Mouse (Mus musculus) lung, adult 18-20 months (tissue): Measurements from ENCODE around the gene Hscb.

Experiments
- DNase-seq, 2 experiments: peaks; one replicate each; pipeline ENCODE4 v3.0.0; 2022; ENCODE audit warnings: mixed read lengths in 2 of 2

The Hscb gene

GRCm38 (mm10) chr5:110831036-110831720 lies 8.4 kb downstream of the Hscb start:
- no peak for DNase-seq

GRCm38 (mm10) chr5:110827576-110827975 lies 12.0 kb downstream of the Hscb start:
- no peak for DNase-seq

- no peak for DNase-seq
Observed at GRCm38 (mm10) chr5:110826781-110827495, 12.6 kb downstream of the Hscb start.

- DNase-seq: no peak
Observed at GRCm38 (mm10) chr5:110824421-110824820, 15.2 kb downstream of the Hscb start.

- DNase-seq: peak; percentile 99
Observed at GRCm38 (mm10) chr5:110809667-110810325, 29.8 kb downstream of the Hscb start, which contains the start of gene Ulk1. TSS of gene Ulk1 (minus strand) at chr5:110810097.

GRCm38 (mm10) chr5:110808821-110809666 lies 30.5 kb downstream of the Hscb start:
- DNase-seq: peak; percentile 26 to 39

- DNase-seq: peak; percentile 94 to 96
Observed at GRCm38 (mm10) chr5:110808061-110808631, 31.4 kb downstream of the Hscb start.

GRCm38 (mm10) chr5:110807453-110807852 lies 32.1 kb downstream of the Hscb start:
- no peak for DNase-seq

GRCm38 (mm10) chr5:110806676-110807075 lies 32.9 kb downstream of the Hscb start:
- DNase-seq: no peak

- DNase-seq: no peak
Observed at GRCm38 (mm10) chr5:110806154-110806553, 33.4 kb downstream of the Hscb start.

GRCm38 (mm10) chr5:110804012-110804743 lies 35.4 kb downstream of the Hscb start:
- DNase-seq: no peak

GRCm38 (mm10) chr5:110802809-110803208 lies 36.8 kb downstream of the Hscb start:
- DNase-seq: no peak

- DNase-seq: peak in 1 of 2 experiments; percentile 19
Observed at GRCm38 (mm10) chr5:110802186-110802585, 37.4 kb downstream of the Hscb start.

- no peak for DNase-seq
Observed at GRCm38 (mm10) chr5:110801036-110801624, 38.4 kb downstream of the Hscb start.

- DNase-seq: peak; percentile 77 to 89
Observed at GRCm38 (mm10) chr5:110797696-110798095, 41.9 kb downstream of the Hscb start.

GRCm38 (mm10) chr5:110794363-110794762 lies 45.2 kb downstream of the Hscb start:
- DNase-seq: no peak

- peak; percentile 38 to 59 for DNase-seq
Observed at GRCm38 (mm10) chr5:110788684-110789083, 50.9 kb downstream of the Hscb start.

- DNase-seq: peak in 1 of 2 experiments; percentile 20
Observed at GRCm38 (mm10) chr5:110786081-110786835, 53.3 kb downstream of the Hscb start.

- no peak for DNase-seq
Observed at GRCm38 (mm10) chr5:110783150-110783549, 56.4 kb downstream of the Hscb start.

GRCm38 (mm10) chr5:110781529-110782238 lies 57.9 kb downstream of the Hscb start:
- no peak for DNase-seq
